Mouse (Mus musculus): Measurements from ENCODE around the gene Tpt1.

- TF ChIP-seq CTCF (IDR thresholded peaks at IDR 0.05; ENCODE audit: insufficient read depth, low read depth, low read length) (no peak), POLR2A (IDR thresholded peaks at IDR 0.05; ENCODE audit: insufficient read depth, low read depth, low read length) (no peak)
Observed at GRCm38 (mm10) chr14:75828221-75828620, 16.7 kb upstream of the Tpt1 start.
